Mouse (Mus musculus) liver, embryonic 14.5 days (tissue): Measurements from ENCODE around the gene Cnmd.

Experiments
- CTCF ChIP-seq: IDR thresholded peaks from 2 replicates; pipeline ENCODE4 v1.5.1; 2016; ENCODE audit warnings: antibody characterized with exemption, low read depth, control low read depth
- EP300 ChIP-seq: IDR thresholded peaks from 2 replicates; pipeline ENCODE4 v1.6.1; 2016; ENCODE audit warnings: antibody characterized with exemption, low read depth

DNA sequence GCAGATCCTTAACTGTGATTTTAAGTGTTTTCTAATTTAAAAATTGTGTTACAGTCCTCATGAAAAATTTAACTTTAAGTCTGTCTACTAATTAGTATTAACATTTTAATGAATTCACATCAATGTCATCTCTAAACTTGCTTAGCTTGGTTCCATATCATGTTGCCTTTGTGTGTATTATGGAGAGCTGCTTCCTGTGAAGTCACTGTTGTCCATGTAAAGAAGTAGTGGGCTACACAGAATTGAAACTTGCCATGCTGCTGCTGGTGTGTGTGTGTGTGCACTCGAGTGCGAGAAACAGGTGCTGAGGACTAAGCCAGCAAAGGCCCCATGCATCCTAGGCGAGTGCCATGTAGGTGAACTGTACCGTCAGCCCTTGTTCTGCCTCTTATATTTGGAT is 54.6 kb downstream of the Cnmd start:
- TF ChIP-seq EP300: no peak
- no peak for TF ChIP-seq CTCF
